17 mouse cellular contexts compared by ENCODE assay signal in the genomic region with DNA sequence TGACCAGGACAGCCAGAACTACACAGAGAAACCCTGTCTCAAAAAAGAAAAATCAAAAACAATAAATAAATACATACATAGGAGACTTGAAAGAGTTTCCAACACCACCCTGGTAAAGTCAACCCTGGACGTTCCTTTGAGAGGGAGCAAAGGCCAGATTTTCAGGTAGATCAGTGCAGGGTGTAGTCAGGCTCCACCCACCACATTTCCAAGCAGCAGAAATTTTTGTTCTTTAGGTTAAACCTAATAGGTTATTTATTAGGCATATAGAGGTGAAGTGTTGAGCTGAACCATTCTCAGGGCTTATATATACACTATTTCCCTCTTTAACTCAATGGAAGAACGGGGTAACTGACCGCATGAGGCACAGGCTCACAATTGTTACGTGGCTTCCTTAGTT.
"Had no signal": no experiment of that assay in that cellular context is flagged by ENCODE, and none has a peak within 500 bp of the region (broad histone marks: within the 10 kb centered on the region; RNA-seq: fewer than 3 reads in every experiment).

No protein-coding gene starts in this region.

- H3K27me3 ChIP-seq: hindbrain, embryonic 15.5 days; limb, embryonic 15.5 days; megakaryocyte, embryonic 14.5 days; midbrain, embryonic 15.5 days; neural tube, embryonic 13.5 days had no signal

- H3K4me3 ChIP-seq: hindbrain, embryonic 15.5 days; limb, embryonic 15.5 days; liver, embryonic 15.5 days; midbrain, embryonic 15.5 days; neural tube, embryonic 13.5 days had no signal

- H3K9ac ChIP-seq: hindbrain, embryonic 15.5 days; limb, embryonic 15.5 days; liver, embryonic 15.5 days; midbrain, embryonic 15.5 days; neural tube, embryonic 13.5 days had no signal

- DNase-seq: kidney, adult 8-10 months; kidney, postnatal 36 days; layer of hippocampus, adult 9-11 months; layer of hippocampus, postnatal 36 days; lung, adult 2 months; lung, postnatal 10 days; lung, postnatal 4 days; right cerebral cortex, postnatal 14 days; thymus, adult 2 months; thymus, postnatal 25 days had no signal

- ATAC-seq: midbrain, embryonic 15.5 days had no signal

- H3K36me3 ChIP-seq: hindbrain, embryonic 15.5 days; limb, embryonic 15.5 days; liver, embryonic 15.5 days; midbrain, embryonic 15.5 days; neural tube, embryonic 13.5 days had no signal

- H3K4me2 ChIP-seq: hindbrain, embryonic 15.5 days; limb, embryonic 15.5 days; liver, embryonic 15.5 days; midbrain, embryonic 11.5 days; midbrain, embryonic 15.5 days; neural tube, embryonic 13.5 days had no signal

- H3K27ac ChIP-seq: hindbrain, embryonic 15.5 days; limb, embryonic 15.5 days; liver, embryonic 15.5 days; midbrain, embryonic 15.5 days; neural tube, embryonic 13.5 days had no signal

- H3K9me3 ChIP-seq: hindbrain, embryonic 15.5 days; limb, embryonic 15.5 days; liver, embryonic 15.5 days; megakaryocyte, embryonic 14.5 days; midbrain, embryonic 15.5 days; neural tube, embryonic 13.5 days had no signal
